Mouse (Mus musculus) megakaryocyte, embryonic 14.5 days (primary cell): Measurements from ENCODE around the gene Tmem9. TPM values are rescaled to one million over a fixed set of nuclear protein-coding genes. Genes with fewer than 3 reads are reported as not detected.

Experiments
- H3K27me3 ChIP-seq: replicated peaks from 2 replicates; pipeline ENCODE3; 2012; ENCODE audit warnings: inconsistent platforms
- H3K36me3 ChIP-seq: replicated peaks from 2 replicates; pipeline ENCODE3; 2012; ENCODE audit warnings: low read length, inconsistent platforms, mixed read lengths
- H3K4me1 ChIP-seq: 2 replicates; pipeline ENCODE4 v1.6.1; 2012; ENCODE audit warnings: inconsistent platforms
- H3K4me3 ChIP-seq: replicated peaks from 2 replicates; pipeline ENCODE3; 2012; ENCODE audit warnings: moderate library complexity, mild to moderate bottlenecking, inconsistent platforms
- H3K9me3 ChIP-seq: 2 replicates; pipeline ENCODE4 v1.6.1; 2012; ENCODE audit warnings: inconsistent platforms
- FLI1 ChIP-seq: IDR thresholded peaks from 2 replicates; pipeline ENCODE4 v1.6.1; 2012; ENCODE audit warnings: low read length, inconsistent platforms, mixed read lengths
- GATA1 ChIP-seq: IDR thresholded peaks from 3 replicates; pipeline ENCODE4 v1.6.1; 2012; ENCODE audit warnings: mixed read lengths, low read length, inconsistent platforms, borderline replicate concordance
- polyA plus RNA-seq: library from polyadenylated mRNA; stranded (reverse); fragments of >175 nt; gene quantifications from 2 replicates; pipeline ENCODE4 v1.2.3, GENCODE M21; 2012; ENCODE audit warnings: low replicate concordance; ENCODE audit not compliant: insufficient read depth

Gene Tmem9
- polyA plus RNA-seq, 1 experiment: 24.1 TPM

GRCm38 (mm10) chr1:136018390-136019189, 10.6 kb downstream of the Tmem9 start:
- Histone ChIP-seq H3K4me1 (peaks cover 55% of the 10 kb centered on the region), H3K9me3 (no peaks in the 10 kb centered on the region), H3K4me3 (peak overlapping the region; percentile 96), H3K36me3 (peaks cover 39% of the 10 kb centered on the region), H3K27me3 (no peaks in the 10 kb centered on the region)
- TF ChIP-seq GATA1: no peak
- TF ChIP-seq FLI1: no peak

DNA sequence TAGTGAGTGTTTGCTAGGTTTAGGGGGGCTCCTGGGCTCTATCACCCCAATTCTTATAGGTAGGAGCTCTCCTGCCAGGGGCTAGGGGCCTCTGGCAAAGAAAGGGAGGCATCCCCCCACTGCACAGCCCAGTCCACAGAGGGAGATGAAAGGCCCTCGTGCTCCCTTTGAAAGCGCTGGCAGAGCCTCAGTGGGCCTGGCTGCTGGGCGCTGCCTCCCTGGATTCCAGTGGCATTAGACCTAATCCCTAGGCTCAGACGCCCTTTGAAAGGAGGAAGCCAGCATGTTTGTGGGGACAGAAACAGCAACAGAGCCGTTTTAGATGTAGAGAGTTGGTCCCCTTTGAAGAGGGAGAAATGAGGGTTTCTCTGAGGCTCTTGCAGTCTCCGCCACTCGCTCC, 22.3 kb downstream of the Tmem9 start:
- TF ChIP-seq FLI1: no peak
- TF ChIP-seq GATA1: no peak
- peaks cover 99% of the 10 kb centered on the region for H3K36me3 ChIP-seq
- peaks cover 4% of the 10 kb centered on the region for H3K27me3 ChIP-seq

DNA sequence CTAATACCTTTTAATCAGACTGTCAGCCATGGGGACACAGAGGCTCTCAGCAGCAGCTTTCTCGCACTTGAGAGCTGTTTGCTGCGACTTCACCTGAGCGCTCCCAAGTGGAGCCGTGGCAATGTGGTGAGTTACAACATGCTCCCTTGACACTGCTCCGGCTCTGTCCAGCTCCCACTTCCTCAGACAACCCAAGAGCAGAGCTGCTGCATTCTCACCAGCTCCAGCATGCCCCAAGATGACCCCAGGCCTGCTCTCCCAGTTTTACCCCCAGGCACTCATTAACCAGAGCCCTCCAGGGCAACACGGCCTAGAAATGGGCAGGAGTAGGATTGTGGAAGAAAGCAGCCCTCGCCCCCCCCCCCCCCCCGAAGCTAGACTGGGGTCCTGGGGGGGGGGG, 23.7 kb downstream of the Tmem9 start:
- Histone ChIP-seq H3K4me1 (peaks cover 8% of the 10 kb centered on the region), H3K27me3 (peaks cover 6% of the 10 kb centered on the region), H3K36me3 (peaks cover 90% of the 10 kb centered on the region), H3K4me3 (no peak overlapping the region), H3K9me3 (no peaks in the 10 kb centered on the region)
- TF ChIP-seq GATA1: no peak
- no peak for TF ChIP-seq FLI1

More for the DNA sequence above, 22.3 kb downstream of the Tmem9 start:
- no peaks in the 10 kb centered on the region for H3K9me3 ChIP-seq
- H3K4me1 ChIP-seq: peaks cover 12% of the 10 kb centered on the region
- no peak overlapping the region for H3K4me3 ChIP-seq

DNA sequence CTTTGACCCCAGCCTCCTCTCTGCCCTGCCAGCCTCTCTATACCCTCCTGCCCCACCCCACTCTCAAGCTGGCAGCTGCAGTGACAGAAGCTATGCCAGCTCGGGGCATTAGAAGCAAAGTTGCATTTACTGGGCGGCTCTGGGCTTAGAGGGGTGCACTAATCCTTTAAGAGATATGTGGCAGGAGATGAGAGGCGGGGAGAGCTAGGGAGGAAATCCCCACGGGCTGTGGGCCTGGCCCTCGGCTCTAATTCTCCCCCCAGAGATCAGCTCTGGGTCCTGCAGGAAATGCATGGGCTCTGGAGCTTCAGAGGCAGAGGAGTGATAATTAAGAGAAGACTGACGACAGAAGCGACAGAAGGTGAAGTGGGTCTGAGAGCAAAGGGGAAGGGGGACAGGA, 25.0 kb downstream of the Tmem9 start:
- Histone ChIP-seq H3K4me3 (no peak overlapping the region), H3K36me3 (peaks cover 78% of the 10 kb centered on the region), H3K9me3 (no peaks in the 10 kb centered on the region), H3K4me1 (peaks cover 8% of the 10 kb centered on the region), H3K27me3 (peaks cover 16% of the 10 kb centered on the region)
- TF ChIP-seq GATA1 (no peak), FLI1 (no peak)

- H3K36me3 ChIP-seq: peaks cover 19% of the 10 kb centered on the region
Observed at GRCm38 (mm10) chr1:136038746-136039538, 31.0 kb downstream of the Tmem9 start.

DNA sequence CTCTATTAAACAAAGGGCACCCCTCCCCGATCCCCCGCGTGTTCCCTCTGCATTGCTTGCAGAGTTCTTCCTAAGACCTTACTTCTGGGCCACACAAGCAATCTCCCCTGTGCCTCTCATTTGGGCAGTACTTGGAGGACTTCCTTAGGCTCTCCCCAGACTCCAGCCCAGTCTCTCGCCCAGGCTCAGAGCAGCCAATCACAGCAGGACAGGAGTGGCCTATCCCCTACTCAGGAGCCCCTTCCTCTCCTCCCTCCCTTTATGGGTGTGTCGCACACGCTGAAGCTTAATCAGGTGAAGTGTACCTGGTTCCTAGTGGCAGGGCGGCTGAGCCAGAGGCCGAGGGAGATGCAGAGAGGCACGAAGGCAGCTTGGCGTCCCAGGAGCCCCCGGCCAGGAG, 32.5 kb downstream of the Tmem9 start:
- Histone ChIP-seq H3K9me3 (no peaks in the 10 kb centered on the region), H3K27me3 (peaks cover 87% of the 10 kb centered on the region), H3K4me1 (no peaks in the 10 kb centered on the region), H3K4me3 (no peak overlapping the region), H3K36me3 (peaks cover 3% of the 10 kb centered on the region)
- TF ChIP-seq GATA1: no peak
- no peak for TF ChIP-seq FLI1

More at GRCm38 (mm10) chr1:136038746-136039538, 31.0 kb downstream of the Tmem9 start:
- H3K4me1 ChIP-seq: no peaks in the 10 kb centered on the region
- peaks cover 73% of the 10 kb centered on the region for H3K27me3 ChIP-seq
- no peak overlapping the region for H3K4me3 ChIP-seq
- no peaks in the 10 kb centered on the region for H3K9me3 ChIP-seq
- TF ChIP-seq GATA1 (no peak), FLI1 (no peak)

GRCm38 (mm10) chr1:136040874-136041273, 32.9 kb downstream of the Tmem9 start:
- TF ChIP-seq FLI1: no peak
- no peak for TF ChIP-seq GATA1
- H3K27me3 ChIP-seq: peaks cover 87% of the 10 kb centered on the region
- H3K9me3 ChIP-seq: no peaks in the 10 kb centered on the region
- H3K4me3 ChIP-seq: no peak overlapping the region
- H3K36me3 ChIP-seq: no peaks in the 10 kb centered on the region
- no peaks in the 10 kb centered on the region for H3K4me1 ChIP-seq

DNA sequence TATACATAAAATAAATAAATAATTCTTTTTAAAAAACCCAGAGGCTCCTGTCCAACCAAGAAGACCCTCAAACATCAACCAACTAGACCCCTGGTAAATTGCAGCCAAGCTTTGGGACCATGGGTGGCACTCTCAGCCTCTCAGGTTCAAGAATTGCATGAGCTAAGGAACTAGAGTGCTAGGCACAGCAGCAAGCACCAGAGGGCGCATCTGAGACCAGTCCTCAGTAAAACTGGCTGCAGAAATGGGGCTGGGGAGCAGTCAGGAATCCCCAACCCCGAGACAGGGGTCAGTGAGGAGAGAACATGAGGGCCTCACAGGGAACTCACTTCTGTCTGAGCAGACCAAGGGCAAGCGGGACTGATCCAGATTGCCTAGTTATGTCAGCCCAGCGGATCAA, 37.8 kb downstream of the Tmem9 start:
- H3K36me3 ChIP-seq: no peaks in the 10 kb centered on the region
- TF ChIP-seq FLI1 (no peak), GATA1 (no peak)
- H3K4me3 ChIP-seq: no peak overlapping the region
- H3K9me3 ChIP-seq: no peaks in the 10 kb centered on the region
- peaks cover 85% of the 10 kb centered on the region for H3K27me3 ChIP-seq
- H3K4me1 ChIP-seq: peaks cover 10% of the 10 kb centered on the region

GRCm38 (mm10) chr1:136047432-136047831, 39.5 kb downstream of the Tmem9 start:
- peaks cover 21% of the 10 kb centered on the region for H3K4me1 ChIP-seq
- peaks cover 85% of the 10 kb centered on the region for H3K27me3 ChIP-seq
- H3K4me3 ChIP-seq: no peak overlapping the region
- H3K36me3 ChIP-seq: no peaks in the 10 kb centered on the region
- TF ChIP-seq GATA1 (no peak), FLI1 (no peak)
- no peaks in the 10 kb centered on the region for H3K9me3 ChIP-seq

- H3K4me3 ChIP-seq: no peak overlapping the region
- H3K9me3 ChIP-seq: no peaks in the 10 kb centered on the region
- peaks cover 21% of the 10 kb centered on the region for H3K4me1 ChIP-seq
- peaks cover 85% of the 10 kb centered on the region for H3K27me3 ChIP-seq
- H3K36me3 ChIP-seq: no peaks in the 10 kb centered on the region
- TF ChIP-seq GATA1 (no peak), FLI1 (no peak)
Observed at GRCm38 (mm10) chr1:136047894-136048293, 39.9 kb downstream of the Tmem9 start.
